Mouse (Mus musculus): Measurements from ENCODE around the gene Ubp1.
A peak's percentile ranks its signal among the peaks of the same experiment; 100 is the strongest.

- peak; percentile 50 for TF ChIP-seq POLR2A (IDR thresholded peaks at IDR 0.05; ENCODE audit: low read depth, low read length)
- TF ChIP-seq CTCF (IDR thresholded peaks at IDR 0.05; ENCODE audit: borderline replicate concordance, insufficient read depth, low read length): no peak
Measured at GRCm38 (mm10) chr9:114026261-114026934, 95.7 kb downstream of the Ubp1 start.

All from embryonic fibroblast, embryonic 13.5 days (primary cell).